Mouse (Mus musculus) bone marrow macrophage, adult 2 months (primary cell): ENCODE results near the gene Ugt1a6b. TPM values are rescaled to one million over a fixed set of nuclear protein-coding genes. Genes with fewer than 3 reads are reported as not detected.

Experiments
- H3K27ac ChIP-seq: 2 replicates; pipeline ENCODE4 v1.5.1; 2012; ENCODE audit warnings: low read depth, low read length; ENCODE audit not compliant: insufficient read depth
- H3K4me1 ChIP-seq: 2 replicates; pipeline ENCODE4 v1.6.1; 2012; ENCODE audit warnings: low read length; ENCODE audit not compliant: control insufficient read depth, insufficient read depth
- H3K4me3 ChIP-seq: 2 replicates; pipeline ENCODE4 v1.5.1; 2012; ENCODE audit warnings: mild to moderate bottlenecking, low read length, moderate library complexity; ENCODE audit not compliant: insufficient read depth
- CTCF ChIP-seq: IDR thresholded peaks from 2 replicates; pipeline ENCODE4 v1.5.1; 2012; ENCODE audit warnings: low read depth, mild to moderate bottlenecking, low read length, moderate library complexity
- POLR2A ChIP-seq: IDR thresholded peaks from 2 replicates; pipeline ENCODE4 v1.6.1; 2012; ENCODE audit warnings: mild to moderate bottlenecking, low read depth, low read length, borderline replicate concordance
- polyA plus RNA-seq: library from polyadenylated mRNA; stranded (reverse); fragments of >200 nt; gene quantifications from 2 replicates; pipeline ENCODE4 v1.2.4, GENCODE M21; 2012; ENCODE audit not compliant: missing spikeins, insufficient read depth, insufficient read length

Ugt1a6b gene
- polyA plus RNA-seq, 1 experiment, result 23.8 TPM

- no peak for TF ChIP-seq POLR2A
- TF ChIP-seq CTCF, result no peak
- Histone ChIP-seq H3K4me1 (peaks cover 10% of the 10 kb centered on the region), H3K4me3 (no peak within 1 kb of the TSS), H3K27ac (no peak within 1 kb of the TSS)
Measured at GRCm38 (mm10) chr1:88226670-88227379, 123.8 kb downstream of the Ugt1a6b start, which contains the start of gene Mroh2a. Gene Mroh2a (plus strand): TSS chr1:88226986.

GRCm38 (mm10) chr1:88227482-88227881, 124.4 kb downstream of the Ugt1a6b start:
- Histone ChIP-seq H3K4me3 (no peak overlapping the region), H3K27ac (no peak overlapping the region), H3K4me1 (peaks cover 10% of the 10 kb centered on the region)
- TF ChIP-seq POLR2A, result no peak
- no peak for TF ChIP-seq CTCF

GRCm38 (mm10) chr1:88228121-88228520, 125.1 kb downstream of the Ugt1a6b start:
- no peak for TF ChIP-seq POLR2A
- no peak for TF ChIP-seq CTCF
- Histone ChIP-seq H3K27ac (no peak overlapping the region), H3K4me3 (no peak overlapping the region)

GRCm38 (mm10) chr1:88229566-88229965, 126.5 kb downstream of the Ugt1a6b start:
- no peak for TF ChIP-seq CTCF
- no peak for TF ChIP-seq POLR2A
- H3K4me3 ChIP-seq, result no peak overlapping the region
- peaks cover 10% of the 10 kb centered on the region for H3K4me1 ChIP-seq
- no peak overlapping the region for H3K27ac ChIP-seq

More at GRCm38 (mm10) chr1:88228121-88228520, 125.1 kb downstream of the Ugt1a6b start:
- H3K4me1 ChIP-seq, result peaks cover 10% of the 10 kb centered on the region

GRCm38 (mm10) chr1:88229986-88230385, 126.9 kb downstream of the Ugt1a6b start:
- Histone ChIP-seq H3K4me3 (no peak overlapping the region), H3K4me1 (peaks cover 10% of the 10 kb centered on the region), H3K27ac (no peak overlapping the region)
- no peak for TF ChIP-seq POLR2A
- no peak for TF ChIP-seq CTCF

GRCm38 (mm10) chr1:88230421-88230820, 127.4 kb downstream of the Ugt1a6b start:
- Histone ChIP-seq H3K4me3 (no peak overlapping the region), H3K27ac (no peak overlapping the region), H3K4me1 (peaks cover 10% of the 10 kb centered on the region)
- TF ChIP-seq POLR2A (no peak), CTCF (no peak)

- no peak overlapping the region for H3K27ac ChIP-seq
- TF ChIP-seq CTCF (no peak), POLR2A (no peak)
- H3K4me3 ChIP-seq, result no peak overlapping the region
- H3K4me1 ChIP-seq, result peaks cover 10% of the 10 kb centered on the region
Measured at GRCm38 (mm10) chr1:88230981-88231802, 128.1 kb downstream of the Ugt1a6b start.

- TF ChIP-seq CTCF (no peak), POLR2A (no peak)
- Histone ChIP-seq H3K4me1 (peaks cover 5% of the 10 kb centered on the region), H3K4me3 (no peak overlapping the region), H3K27ac (no peak overlapping the region)
Measured at GRCm38 (mm10) chr1:88231803-88232499, 128.9 kb downstream of the Ugt1a6b start.

- Histone ChIP-seq H3K27ac (no peak overlapping the region), H3K4me3 (no peak overlapping the region), H3K4me1 (no peaks in the 10 kb centered on the region)
- no peak for TF ChIP-seq POLR2A
- no peak for TF ChIP-seq CTCF
Measured at GRCm38 (mm10) chr1:88232664-88233380, 129.8 kb downstream of the Ugt1a6b start.
